Mouse (Mus musculus) cerebellum, adult 18-20 months (tissue): ENCODE data around the gene Cep112.
"Not testable (repeated sequence)": the region's sequence is repeated elsewhere in the genome, so short reads cannot be mapped to it uniquely, and the experiment has no call there.

Experiments used
- DNase-seq, 2 experiments: peaks; one replicate each; pipeline ENCODE4 v3.0.0; 2021

Gene Cep112

GRCm38 (mm10) chr11:108809626-108810025 is 384.6 kb downstream of the Cep112 start:
- DNase-seq, result no peak

GRCm38 (mm10) chr11:108821771-108822170 is 396.8 kb downstream of the Cep112 start:
- DNase-seq, result no peak

GRCm38 (mm10) chr11:108822257-108822656 is 397.3 kb downstream of the Cep112 start:
- DNase-seq, result no peak

- no peak for DNase-seq
Measured at GRCm38 (mm10) chr11:108827321-108827720, 402.3 kb downstream of the Cep112 start.

- DNase-seq, result no peak
Measured at GRCm38 (mm10) chr11:108828374-108829025, 403.5 kb downstream of the Cep112 start.

- DNase-seq, result no peak
Measured at GRCm38 (mm10) chr11:108836706-108837105, 411.7 kb downstream of the Cep112 start.

GRCm38 (mm10) chr11:108840195-108840594 is 415.2 kb downstream of the Cep112 start:
- DNase-seq, result no peak

GRCm38 (mm10) chr11:108842765-108843164 is 417.8 kb downstream of the Cep112 start:
- no peak for DNase-seq

GRCm38 (mm10) chr11:108845971-108846370 is 421.0 kb downstream of the Cep112 start:
- DNase-seq, result no peak

GRCm38 (mm10) chr11:108846479-108846878 is 421.5 kb downstream of the Cep112 start:
- DNase-seq, result no peak

GRCm38 (mm10) chr11:108851771-108852170 is 426.8 kb downstream of the Cep112 start:
- no peak for DNase-seq

GRCm38 (mm10) chr11:108857254-108857653 is 432.3 kb downstream of the Cep112 start:
- DNase-seq, result no peak

GRCm38 (mm10) chr11:108857678-108858338 is 432.8 kb downstream of the Cep112 start:
- peak in 1 of 2 experiments; percentile 6 for DNase-seq

GRCm38 (mm10) chr11:108858339-108858804 is 433.4 kb downstream of the Cep112 start:
- DNase-seq, result no peak

GRCm38 (mm10) chr11:108858846-108859245 is 433.9 kb downstream of the Cep112 start:
- no peak for DNase-seq

GRCm38 (mm10) chr11:108862360-108862759 is 437.4 kb downstream of the Cep112 start:
- no peak for DNase-seq

GRCm38 (mm10) chr11:108865746-108866145 is 440.8 kb downstream of the Cep112 start:
- DNase-seq, result no peak

GRCm38 (mm10) chr11:108867538-108867937 is 442.5 kb downstream of the Cep112 start:
- no peak for DNase-seq

GRCm38 (mm10) chr11:108871284-108871683 is 446.3 kb downstream of the Cep112 start:
- DNase-seq, result not testable (repeated sequence)

- no peak for DNase-seq
Measured at GRCm38 (mm10) chr11:108871748-108872147, 446.8 kb downstream of the Cep112 start.

GRCm38 (mm10) chr11:108876633-108877205 is 451.7 kb downstream of the Cep112 start:
- no peak for DNase-seq

GRCm38 (mm10) chr11:108877520-108877919 is 452.5 kb downstream of the Cep112 start:
- no peak for DNase-seq

- DNase-seq, result no peak
Measured at GRCm38 (mm10) chr11:108880546-108880945, 455.6 kb downstream of the Cep112 start.

GRCm38 (mm10) chr11:108881662-108882061 is 456.7 kb downstream of the Cep112 start:
- DNase-seq, result no peak
